Comparison of ENCODE assay signal across 9 mouse cellular contexts in genomic region chr6:93758114-93758513, GRCm38 (mm10).
A peak's percentile ranks its signal among the peaks of the same experiment; 100 is the strongest.
DNase-seq lines count a peak whose midpoint lies in the region; ATAC-seq lines count a peak whose summit lies in the region.
"Had no signal": no experiment of that assay in that cellular context is flagged by ENCODE, and none has a peak within 500 bp of the region (broad histone marks: within the 10 kb centered on the region; RNA-seq: fewer than 3 reads in every experiment).

No protein-coding gene starts in this region.

- no peaks in the 10 kb centered on the region for H3K27me3 ChIP-seq in heart, embryonic 10.5 days (ENCODE audit: insufficient read depth, poor library complexity, severe bottlenecking)
- no peaks in the 10 kb centered on the region for H3K27me3 ChIP-seq in heart, embryonic 16.5 days (ENCODE audit: control insufficient read depth, insufficient read depth, low read length)
- no peaks in the 10 kb centered on the region for H3K27me3 ChIP-seq in midbrain, embryonic 10.5 days (ENCODE audit: low read depth, poor library complexity, severe bottlenecking)
- H3K27me3 ChIP-seq: CH12.LX had no signal

- H3K4me1 ChIP-seq in heart, embryonic 10.5 days, result peaks cover 9% of the 10 kb centered on the region; the same call in 1 of the 2 replicates
- H3K4me1 ChIP-seq in heart, embryonic 16.5 days (ENCODE audit: control insufficient read depth, insufficient read depth, low read length), result peaks cover 9% of the 10 kb centered on the region
- peaks cover 17% of the 10 kb centered on the region for H3K4me1 ChIP-seq in midbrain, embryonic 10.5 days

- WGBS in heart, embryonic 10.5 days, result 72% methylated on average over 3 of the region's 3 CpGs
- WGBS in heart, embryonic 16.5 days, result 57% methylated on average over 3 of the region's 3 CpGs
- whole genome bisulfite sequencing in midbrain, embryonic 10.5 days, result 62% methylated on average over 3 of the region's 3 CpGs

- DNase-seq in heart, embryonic 10.5 days (ENCODE audit: low spot score), result no peak
- DNase-seq in heart, postnatal 36 days, result no peak
- peak; percentile 29 for DNase-seq in adipocyte (ENCODE audit: low spot score)
- no peak for DNase-seq in midbrain, embryonic 10.5 days (ENCODE audit: low spot score)
- DNase-seq in layer of hippocampus, postnatal 25 days (ENCODE audit: extremely low spot score in 1 of 2, low spot score in 1 of 2), result no peak
- no peak for DNase-seq in urinary bladder, adult 2 months (ENCODE audit: low spot score)
- DNase-seq in cerebellum, postnatal 36 days, result no peak

- H3K27ac ChIP-seq in heart, embryonic 10.5 days, result peak overlapping the region; percentile 30; the same call in 1 of the 2 replicates
- H3K27ac ChIP-seq in heart, embryonic 16.5 days (ENCODE audit: low read length), result peak overlapping the region; percentile 57
- H3K27ac ChIP-seq in midbrain, embryonic 10.5 days (replicated peaks), result peak overlapping the region; percentile 55; the same call in 1 of the 2 replicates

- intact Hi-C loops in heart, postnatal 36 days (cut with DNase I), result loop anchor here (5.0 kb wide), 2 partner anchors 294 to 644 kb away; no protein-coding TSS in a partner anchor

- H3K9me3 ChIP-seq in heart, embryonic 10.5 days, result no peaks in the 10 kb centered on the region
- no peaks in the 10 kb centered on the region for H3K9me3 ChIP-seq in heart, embryonic 16.5 days (replicated peaks; ENCODE audit: control insufficient read depth, low read length)
- H3K9me3 ChIP-seq in midbrain, embryonic 10.5 days (replicated peaks), result no peaks in the 10 kb centered on the region

- peaks cover 8% of the 10 kb centered on the region for H3K36me3 ChIP-seq in heart, embryonic 10.5 days
- H3K36me3 ChIP-seq in heart, embryonic 16.5 days (ENCODE audit: control insufficient read depth, insufficient read depth), result peaks cover 3% of the 10 kb centered on the region; the same call in 1 of the 2 replicates
- H3K36me3 ChIP-seq in midbrain, embryonic 10.5 days, result peaks cover 22% of the 10 kb centered on the region

- ATAC-seq in heart, embryonic 16.5 days (replicated peaks; ENCODE audit: extremely low read depth, insufficient read depth, low FRiP score), result no peak

- H3K4me2 ChIP-seq in heart, embryonic 16.5 days (ENCODE audit: low read depth, low read length), result no peak overlapping the region

- H3K4me3 ChIP-seq in heart, embryonic 10.5 days, result no peak overlapping the region
- H3K4me3 ChIP-seq in heart, embryonic 16.5 days (ENCODE audit: low read length), result no peak overlapping the region
- no peak overlapping the region for H3K4me3 ChIP-seq in midbrain, embryonic 10.5 days

- no peak overlapping the region for H3K9ac ChIP-seq in heart, embryonic 16.5 days (ENCODE audit: low read length)
